Mouse (Mus musculus) left cerebral cortex, postnatal 10 days (tissue): ENCODE measurements around the gene Zbtb39. TPM values are rescaled to one million over a fixed set of nuclear protein-coding genes. Genes with fewer than 3 reads are reported as not detected.
"Not testable (repeated sequence)": the region's sequence is repeated elsewhere in the genome, so short reads cannot be mapped to it uniquely, and the experiment has no call there.

Source experiments
- DNase-seq, 2 experiments: peaks; one replicate each; pipeline ENCODE4 v3.0.0; 2021 to 2022; ENCODE audit warnings: low spot score in 2 of 2, mixed read lengths in 1 of 2; ENCODE audit errors: extremely low spot score in 1 of 2
- intact Hi-C: fragments of 180-260 bp; cut with DNase I; formaldehyde crosslinking; loops from one replicate; pipeline ENCODE4 v1.15.1; 2025
- total RNA-seq, 2 experiments: library from RNA; stranded (reverse); gene quantifications; 2 replicates each; pipeline ENCODE4 v1.2.3; 2021

Zbtb39 gene
- total RNA-seq, 2 experiments from 2014 or later = 8.8 to 10.0 TPM

DNA sequence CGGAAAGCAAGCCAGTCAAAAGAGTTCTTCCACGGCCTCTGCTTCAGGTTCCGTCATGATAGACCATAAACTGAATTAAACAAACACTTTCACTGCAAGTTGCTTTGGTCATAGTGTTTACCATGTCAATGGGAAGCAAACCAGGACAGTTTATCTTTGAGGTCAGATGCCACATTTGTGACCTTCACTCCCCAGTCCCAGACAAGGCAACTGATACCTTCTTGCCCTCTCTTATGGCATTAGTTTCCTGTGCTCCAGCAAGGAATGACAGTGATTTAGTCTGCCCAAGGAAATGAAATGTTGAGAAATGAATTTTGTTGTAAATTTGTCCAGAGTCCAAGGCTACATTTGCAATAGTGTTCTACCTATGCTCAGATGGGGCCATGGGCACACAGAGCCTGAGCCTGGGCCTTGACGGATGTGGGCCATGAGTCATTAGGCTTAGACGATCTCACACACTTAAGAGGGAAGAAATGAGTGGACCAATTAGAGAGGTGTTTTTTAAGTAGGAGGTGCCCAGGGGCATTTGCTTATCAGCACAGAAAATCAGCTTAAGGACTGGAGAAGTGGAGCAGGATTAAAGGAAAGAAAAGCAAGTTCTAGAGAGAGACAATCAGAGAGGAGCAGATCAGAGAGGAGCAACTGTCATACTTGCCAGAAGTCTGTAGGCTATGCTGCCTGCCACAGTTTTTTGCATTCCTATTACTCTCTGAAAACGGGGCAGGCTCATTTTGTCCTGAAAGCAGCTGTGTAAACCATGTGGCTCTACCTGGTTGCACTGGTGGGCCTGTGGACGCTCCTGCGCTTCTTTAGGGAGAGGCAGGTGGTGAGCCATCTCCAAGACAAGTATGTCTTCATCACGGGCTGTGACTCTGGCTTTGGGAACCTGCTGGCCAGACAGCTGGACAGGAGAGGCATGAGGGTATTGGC, 20.1 kb downstream of the Zbtb39 start, which contains the start of the genes Rdh1 and Rdh16f1:
Rdh1 (plus strand) TSS at position 541 of the 930 bp plus-strand sequence.
Rdh16f1 (plus strand) TSS at position 607 of the 930 bp plus-strand sequence.
- DNase-seq = no peak
- intact Hi-C loops = no loop called here

- intact Hi-C loops, DNase-seq: not testable (repeated sequence)
These were observed 23.6 kb downstream of the Zbtb39 start for GRCm38 (mm10) chr10:127762926-127763325.

GRCm38 (mm10) chr10:127763914-127764680, 24.8 kb downstream of the Zbtb39 start:
- DNase-seq = no peak
- intact Hi-C loops = no loop called here

DNA sequence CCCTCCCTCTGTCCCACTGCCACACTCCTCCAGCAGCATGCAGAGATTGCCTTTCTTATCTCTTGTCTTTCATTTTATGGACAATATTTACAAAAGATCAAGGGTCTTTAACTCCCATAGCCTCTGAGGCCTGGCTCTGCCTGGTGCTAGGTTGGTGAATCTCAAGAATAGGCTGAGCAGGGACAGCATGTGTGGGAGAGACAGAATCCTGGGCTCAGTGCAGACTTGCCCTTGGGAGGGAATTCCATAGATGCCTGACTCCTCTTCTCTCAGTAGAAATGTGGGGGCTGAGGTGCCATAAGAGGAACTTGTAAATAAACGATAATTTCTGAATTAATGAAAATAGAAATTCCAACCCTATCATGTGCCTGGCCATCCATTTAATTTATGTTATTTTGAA, 27.2 kb downstream of the Zbtb39 start:
- no peak for DNase-seq

GRCm38 (mm10) chr10:127776011-127776410, 36.7 kb downstream of the Zbtb39 start, which contains the start of gene Rdh9:
Gene Rdh9, plus strand, starts transcription at chr10:127776386.
- no peak for DNase-seq
- intact Hi-C loops = no loop called here

More for the DNA sequence above, 27.2 kb downstream of the Zbtb39 start:
- intact Hi-C loops = no loop called here

- DNase-seq, intact Hi-C loops: not testable (repeated sequence)
These were observed 43.0 kb downstream of the Zbtb39 start for GRCm38 (mm10) chr10:127782321-127782720.

GRCm38 (mm10) chr10:127785411-127785810, 46.1 kb downstream of the Zbtb39 start:
- intact Hi-C loops, DNase-seq: not testable (repeated sequence)

Other genes with a start within 250 kb of the Zbtb39 start
- 1 to 10 TPM; 4.1 to 7.5 TPM for gene Stac3, start 237.9 kb upstream of the Zbtb39 start, total RNA-seq
- gene Ndufa4l2, start 224.6 kb upstream of the Zbtb39 start, total RNA-seq = 1 to 10 TPM; 6.0 to 7.0 TPM
- 10 to 100 TPM; 28.3 to 32.8 TPM for gene Shmt2, start 217.1 kb upstream of the Zbtb39 start, total RNA-seq
- 1 to 10 TPM; 5.8 to 8.5 TPM for gene Nxph4, start 205.0 kb upstream of the Zbtb39 start, total RNA-seq
- 100 to 1,000 TPM; 264 to 283 TPM for gene Lrp1, start 118.4 kb upstream of the Zbtb39 start, total RNA-seq
- 10 to 100 TPM in 1 of 2 experiments, 1 to 10 TPM in 1; 9.4 to 10.2 TPM for gene Stat6, start 96.6 kb upstream of the Zbtb39 start, total RNA-seq
- 1 to 10 TPM; 3.4 to 4.4 TPM for gene Nemp1, start 72.6 kb upstream of the Zbtb39 start, total RNA-seq
- gene Nab2, start 71.0 kb upstream of the Zbtb39 start, total RNA-seq = 10 to 100 TPM; 28.5 to 32.1 TPM
- under 1 TPM; 0.28 TPM for gene Myo1a, start 34.4 kb upstream of the Zbtb39 start, total RNA-seq
- 10 to 100 TPM; 14.5 to 17.8 TPM for gene Tac2, start 15.1 kb upstream of the Zbtb39 start, total RNA-seq
- gene Gpr182, start 12.2 kb downstream of the Zbtb39 start, total RNA-seq = 1 to 10 TPM; 1.3 to 1.6 TPM
- gene Rdh1, start 20.2 kb downstream of the Zbtb39 start, total RNA-seq = under 1 TPM; 0.19 to 0.28 TPM
- gene Rdh16f1, start 20.2 kb downstream of the Zbtb39 start, total RNA-seq = under 1 TPM in 1 of 2 experiments, not detected in 1; 0.24 TPM
- gene Rdh9, start 36.8 kb downstream of the Zbtb39 start, total RNA-seq = under 1 TPM; 0.47 to 0.66 TPM
- gene Rdh16, start 61.6 kb downstream of the Zbtb39 start, total RNA-seq = under 1 TPM; 0.21 to 0.39 TPM
- not detected for gene Rdh19, start 110.4 kb downstream of the Zbtb39 start, total RNA-seq
- not detected for gene Rdh16f2, start 126.9 kb downstream of the Zbtb39 start, total RNA-seq
- gene Rdh7, start 149.3 kb downstream of the Zbtb39 start, total RNA-seq = not detected
- not detected for gene Sdr9c7, start 159.0 kb downstream of the Zbtb39 start, total RNA-seq